Mouse (Mus musculus): Measurements from ENCODE around the gene Kcnq4. TPM values are rescaled to one million over a fixed set of nuclear protein-coding genes. Genes with fewer than 3 reads are reported as not detected.

Gene Kcnq4
- polyA plus RNA-seq, 1 experiment from 2014 or later, result 0.67 TPM

DNA sequence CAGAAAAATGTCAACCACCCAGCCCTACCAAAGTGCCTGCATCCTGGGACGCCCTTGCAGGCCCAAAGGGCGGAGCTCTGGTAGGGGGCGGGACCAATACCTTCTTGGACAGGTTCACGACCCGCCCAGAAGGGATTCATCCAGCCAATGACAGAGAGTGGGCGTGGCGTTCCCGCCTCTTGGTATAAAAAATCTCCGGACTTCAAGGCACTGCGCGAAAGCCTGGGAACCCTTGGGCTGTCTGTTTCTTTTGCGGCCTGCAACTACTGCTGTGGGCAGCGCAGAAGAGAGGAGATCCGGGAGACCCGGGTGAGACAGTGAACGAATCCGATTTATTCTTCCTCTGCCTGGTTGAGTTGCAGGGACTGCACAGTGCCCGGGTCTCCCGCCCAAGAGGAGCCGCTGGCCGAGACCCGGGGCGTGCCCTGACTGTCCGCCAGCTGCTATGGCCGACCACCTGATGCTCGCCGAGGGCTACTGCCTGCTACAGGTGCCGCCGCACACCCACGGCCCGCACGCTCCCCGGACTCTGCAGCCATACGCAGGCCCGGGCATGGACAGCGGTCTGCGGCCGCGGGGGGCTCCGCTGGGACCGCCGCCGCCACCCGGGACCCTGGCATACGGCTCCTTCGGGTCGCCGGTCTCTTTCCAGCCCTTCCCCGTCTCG is 81.9 kb downstream of the Kcnq4 start, which contains the start of gene Cited4:
Gene Cited4 (plus strand): TSS at position 215 of the 667 bp plus-strand sequence.
- Histone ChIP-seq H3K4me3 (replicated peaks; ENCODE audit: low read depth, low read length) (peak within 1 kb of the TSS; percentile 53), H3K4me1 (replicated peaks; ENCODE audit: insufficient read depth, low read length) (peaks cover 4% of the 10 kb centered on the region; the same call in 1 of the 2 replicates), H3K27ac (peak within 1 kb of the TSS; percentile 62; the same call in 1 of the 2 replicates), H3K9me3 (replicated peaks; ENCODE audit: low read length) (no peaks in the 10 kb centered on the region), H3K9ac (ENCODE audit: low read depth, low read length) (peak within 1 kb of the TSS; percentile 72), H3K4me2 (ENCODE audit: low read length) (peak within 1 kb of the TSS; percentile 99), H3K36me3 (ENCODE audit: insufficient read depth, low read length) (no peaks in the 10 kb centered on the region), H3K27me3 (ENCODE audit: insufficient read depth, low read length) (no peaks in the 10 kb centered on the region)
- WGBS, result under 1% methylated on average over 50 of the region's 50 CpGs
- no peak for TF ChIP-seq CTCF (IDR thresholded peaks at IDR 0.05; ENCODE audit: low read depth)
- ATAC-seq (replicated peaks; ENCODE audit: low FRiP score, low read depth) (peak; percentile 93), DNase-seq (ENCODE audit: low spot score) (peak; percentile 93)

DNA sequence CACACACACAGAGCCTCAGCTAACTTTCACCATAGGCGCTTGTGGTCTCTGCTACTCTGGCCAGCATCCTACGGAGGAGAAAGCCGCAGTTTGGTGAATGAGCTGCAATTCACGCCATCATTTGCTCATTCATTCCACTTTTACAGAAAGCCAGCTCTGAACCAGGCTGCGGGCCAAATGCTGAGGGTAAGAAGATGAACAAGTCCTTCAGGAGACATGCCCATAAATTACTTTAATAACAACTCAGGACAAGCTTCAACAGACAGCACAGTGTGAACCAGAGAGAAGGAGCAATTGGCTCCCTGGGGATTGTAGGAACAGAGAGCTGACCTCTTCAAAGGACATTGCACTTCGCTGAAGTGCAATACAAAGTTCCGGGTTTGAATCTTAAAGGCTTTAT is 82.6 kb downstream of the Kcnq4 start:
- peak; percentile 53 for DNase-seq (ENCODE audit: low spot score)
- Histone ChIP-seq H3K9me3 (replicated peaks; ENCODE audit: low read length) (no peaks in the 10 kb centered on the region), H3K4me1 (replicated peaks; ENCODE audit: insufficient read depth, low read length) (peaks cover 4% of the 10 kb centered on the region; the same call in 1 of the 2 replicates), H3K4me2 (ENCODE audit: low read length) (peak overlapping the region; percentile 99; the same call in 1 of the 2 replicates), H3K36me3 (ENCODE audit: insufficient read depth, low read length) (no peaks in the 10 kb centered on the region), H3K9ac (ENCODE audit: low read depth, low read length) (no peak overlapping the region), H3K27me3 (ENCODE audit: insufficient read depth, low read length) (no peaks in the 10 kb centered on the region), H3K27ac (no peak overlapping the region), H3K4me3 (replicated peaks; ENCODE audit: low read depth, low read length) (no peak overlapping the region)
- no peak for TF ChIP-seq CTCF (IDR thresholded peaks at IDR 0.05; ENCODE audit: low read depth)
- ATAC-seq (replicated peaks; ENCODE audit: low FRiP score, low read depth), result no peak
- 25% methylated on average over 7 of the region's 7 CpGs for WGBS

DNA sequence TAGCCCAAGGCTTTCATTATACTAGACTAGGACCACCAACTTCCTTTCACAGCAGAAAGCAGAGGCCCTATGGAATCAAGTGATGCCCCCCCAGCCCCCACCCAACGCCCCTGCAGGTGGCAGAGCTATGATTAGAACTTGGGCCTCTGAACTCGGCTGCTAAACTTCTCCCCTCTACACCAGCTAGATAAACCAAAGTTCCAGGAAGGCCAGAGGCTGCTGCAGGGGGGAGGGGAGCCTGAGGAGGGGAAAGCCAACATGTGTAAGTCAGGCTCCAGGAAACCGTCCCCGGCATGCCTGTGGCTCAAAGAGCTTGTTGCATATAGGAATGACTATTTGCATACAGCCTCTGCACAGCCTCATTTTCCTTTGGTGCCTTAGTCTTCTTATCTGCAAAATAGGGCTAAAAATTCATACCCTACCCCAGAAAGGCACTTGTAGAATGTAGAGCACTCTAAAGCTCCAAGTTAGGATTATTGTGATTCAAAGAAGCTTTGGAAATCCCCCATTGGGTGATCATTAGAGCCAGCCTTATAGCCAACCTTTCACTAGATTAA is 83.2 kb downstream of the Kcnq4 start:
- H3K4me3 ChIP-seq (replicated peaks; ENCODE audit: low read depth, low read length), result no peak overlapping the region
- WGBS, result 33% methylated on average over 4 of the region's 4 CpGs
- no peak overlapping the region for H3K9ac ChIP-seq (ENCODE audit: low read depth, low read length)
- TF ChIP-seq CTCF (IDR thresholded peaks at IDR 0.05; ENCODE audit: low read depth), result no peak
- DNase-seq (ENCODE audit: low spot score), result no peak
- H3K27me3 ChIP-seq (ENCODE audit: insufficient read depth, low read length), result no peaks in the 10 kb centered on the region
- H3K4me2 ChIP-seq (ENCODE audit: low read length), result no peak overlapping the region
- H3K27ac ChIP-seq, result no peak overlapping the region
- ATAC-seq (replicated peaks; ENCODE audit: low FRiP score, low read depth), result no peak
- H3K4me1 ChIP-seq (replicated peaks; ENCODE audit: insufficient read depth, low read length), result peaks cover 4% of the 10 kb centered on the region; the same call in 1 of the 2 replicates
- H3K9me3 ChIP-seq (replicated peaks; ENCODE audit: low read length), result no peaks in the 10 kb centered on the region
- no peaks in the 10 kb centered on the region for H3K36me3 ChIP-seq (ENCODE audit: insufficient read depth, low read length)

DNA sequence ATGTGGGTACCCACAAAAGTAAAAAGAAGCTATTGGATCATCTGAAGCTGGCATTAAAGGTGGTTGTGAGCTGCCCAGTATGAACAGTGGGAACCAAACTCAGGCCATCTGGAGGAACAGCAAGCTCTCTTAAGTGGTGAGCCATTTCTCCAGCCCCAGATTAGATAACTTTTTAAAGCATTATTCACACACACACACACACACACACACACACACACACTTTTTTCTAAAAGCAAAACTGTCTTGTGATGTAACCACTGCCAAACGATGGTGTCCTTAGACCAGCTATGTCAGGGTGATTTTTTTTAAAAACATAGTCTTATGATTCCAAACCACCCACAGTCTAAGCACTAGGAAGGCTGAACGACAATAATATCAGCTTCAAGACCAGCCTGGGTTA is 83.8 kb downstream of the Kcnq4 start:
- H3K9ac ChIP-seq (ENCODE audit: low read depth, low read length), result no peak overlapping the region
- no peaks in the 10 kb centered on the region for H3K36me3 ChIP-seq (ENCODE audit: insufficient read depth, low read length)
- DNase-seq (ENCODE audit: low spot score), result no peak
- H3K4me3 ChIP-seq (replicated peaks; ENCODE audit: low read depth, low read length), result no peak overlapping the region
- no peak for ATAC-seq (replicated peaks; ENCODE audit: low FRiP score, low read depth)
- peaks cover 4% of the 10 kb centered on the region; the same call in 1 of the 2 replicates for H3K4me1 ChIP-seq (replicated peaks; ENCODE audit: insufficient read depth, low read length)
- H3K4me2 ChIP-seq (ENCODE audit: low read length), result no peak overlapping the region
- H3K27ac ChIP-seq, result no peak overlapping the region
- TF ChIP-seq CTCF (IDR thresholded peaks at IDR 0.05; ENCODE audit: low read depth), result no peak
- 85% methylated on average over 2 of the region's 2 CpGs for WGBS
- no peaks in the 10 kb centered on the region for H3K27me3 ChIP-seq (ENCODE audit: insufficient read depth, low read length)
- no peaks in the 10 kb centered on the region for H3K9me3 ChIP-seq (replicated peaks; ENCODE audit: low read length)

DNA sequence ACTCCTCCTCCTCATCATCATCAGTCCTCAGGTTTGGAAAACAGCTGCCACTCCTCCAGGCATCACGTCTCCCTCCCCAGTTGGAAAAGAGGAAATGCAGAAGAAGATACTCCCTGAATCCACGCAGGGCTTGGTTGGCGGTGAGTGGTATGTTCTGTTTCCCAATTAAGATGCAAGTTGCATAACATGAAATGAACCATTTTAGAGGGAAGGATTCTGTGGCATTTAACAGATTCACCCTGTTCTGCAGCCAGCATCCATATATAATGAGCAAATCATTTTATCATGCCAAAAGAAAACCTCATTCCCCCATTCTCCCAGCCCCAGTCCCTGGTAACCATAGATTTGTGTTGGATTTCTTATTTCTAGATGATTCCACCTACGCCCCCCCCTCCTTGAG is 87.9 kb downstream of the Kcnq4 start:
- Histone ChIP-seq H3K36me3 (ENCODE audit: insufficient read depth, low read length) (no peaks in the 10 kb centered on the region), H3K9ac (ENCODE audit: low read depth, low read length) (no peak overlapping the region), H3K4me3 (replicated peaks; ENCODE audit: low read depth, low read length) (no peak overlapping the region), H3K4me2 (ENCODE audit: low read length) (no peak overlapping the region), H3K4me1 (replicated peaks; ENCODE audit: insufficient read depth, low read length) (no peaks in the 10 kb centered on the region), H3K27ac (no peak overlapping the region), H3K9me3 (replicated peaks; ENCODE audit: low read length) (no peaks in the 10 kb centered on the region), H3K27me3 (ENCODE audit: insufficient read depth, low read length) (no peaks in the 10 kb centered on the region)
- ATAC-seq (replicated peaks; ENCODE audit: low FRiP score, low read depth) (no peak), DNase-seq (ENCODE audit: low spot score) (no peak)
- TF ChIP-seq CTCF (IDR thresholded peaks at IDR 0.05; ENCODE audit: low read depth), result no peak
- WGBS, result 67% methylated on average over 4 of the region's 4 CpGs

DNA sequence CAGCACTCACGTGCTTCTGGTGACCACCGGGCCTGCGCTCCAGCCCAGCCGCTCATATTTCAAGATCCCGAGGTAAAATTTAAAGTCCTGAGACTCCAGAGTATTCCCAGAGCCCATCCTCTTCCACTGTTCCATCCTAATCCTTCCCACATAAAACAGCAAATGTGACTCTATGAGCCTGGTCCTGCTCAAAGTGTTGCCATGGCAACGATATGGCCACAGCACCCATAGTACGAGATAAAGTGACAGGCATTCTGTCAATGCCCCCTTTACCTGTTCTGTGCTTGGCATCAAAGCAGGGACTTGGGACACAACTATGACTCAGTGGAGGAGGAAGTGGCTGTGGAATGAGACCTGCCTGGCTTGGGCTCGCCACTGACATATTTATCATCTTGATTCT is 92.5 kb downstream of the Kcnq4 start:
- H3K4me2 ChIP-seq (ENCODE audit: low read length), result no peak overlapping the region
- 58% methylated on average over 8 of the region's 8 CpGs for WGBS
- H3K9ac ChIP-seq (ENCODE audit: low read depth, low read length), result no peak overlapping the region
- H3K9me3 ChIP-seq (replicated peaks; ENCODE audit: low read length), result no peaks in the 10 kb centered on the region
- H3K36me3 ChIP-seq (ENCODE audit: insufficient read depth, low read length), result no peaks in the 10 kb centered on the region
- no peak for TF ChIP-seq CTCF (IDR thresholded peaks at IDR 0.05; ENCODE audit: low read depth)
- no peak overlapping the region for H3K4me3 ChIP-seq (replicated peaks; ENCODE audit: low read depth, low read length)
- H3K27ac ChIP-seq, result no peak overlapping the region
- no peaks in the 10 kb centered on the region for H3K4me1 ChIP-seq (replicated peaks; ENCODE audit: insufficient read depth, low read length)
- ATAC-seq (replicated peaks; ENCODE audit: low FRiP score, low read depth), result no peak
- no peaks in the 10 kb centered on the region for H3K27me3 ChIP-seq (ENCODE audit: insufficient read depth, low read length)
- no peak for DNase-seq (ENCODE audit: low spot score)
